Mouse (Mus musculus) ES-E14 (cell line): ENCODE results near the gene Ica1.

Experiments
- CHD2 ChIP-seq: IDR thresholded peaks from 2 replicates; pipeline ENCODE4 v1.6.1; 2014; ENCODE audit warnings: mild to moderate bottlenecking, low read depth, low read length, inconsistent platforms
- MAFK ChIP-seq: IDR thresholded peaks from 2 replicates; pipeline ENCODE4 v1.6.1; 2014; ENCODE audit warnings: mild to moderate bottlenecking, low read depth, low read length, inconsistent platforms; ENCODE audit not compliant: insufficient read depth
- ZC3H11A ChIP-seq: IDR thresholded peaks from 2 replicates; pipeline ENCODE4 v1.6.1; 2012; ENCODE audit warnings: low read depth, mild to moderate bottlenecking, inconsistent platforms, low read length, borderline replicate concordance
- ZNF384 ChIP-seq: IDR thresholded peaks from 2 replicates; pipeline ENCODE4 v1.6.1; 2012; ENCODE audit warnings: low read depth, low read length, inconsistent platforms

- TF ChIP-seq ZNF384 (no peak), ZC3H11A (no peak), MAFK (no peak), CHD2 (no peak)
These were observed 116.9 kb downstream of the Ica1 start for GRCm38 (mm10) chr6:8661404-8661803.
